Mouse (Mus musculus) myocyte (in vitro differentiated cells): ENCODE data around the gene Sephs2.

Source experiments
- CEBPB ChIP-seq: IDR thresholded peaks from 2 replicates; pipeline ENCODE4 v1.6.1; 2011; ENCODE audit warnings: mild to moderate bottlenecking, moderate library complexity; ENCODE audit not compliant: poor library complexity, insufficient read depth, severe bottlenecking
- E2F4 ChIP-seq: IDR thresholded peaks from one replicate; pipeline ENCODE4 v1.6.1; 2011; ENCODE audit warnings: mild to moderate bottlenecking, control low read depth, moderate library complexity; ENCODE audit not compliant: insufficient read depth
- MAX ChIP-seq: IDR thresholded peaks from one replicate; pipeline ENCODE4 v1.6.1; 2011; ENCODE audit warnings: low read depth, mild to moderate bottlenecking, control low read depth
- MYOD1 ChIP-seq, 3 experiments: IDR thresholded peaks; one replicate each; pipeline ENCODE4 v1.6.1; 2011; ENCODE audit warnings: control low read depth in 2 of 3, low read depth in 2 of 3, mild to moderate bottlenecking in 2 of 3, moderate library complexity in 1 of 3; ENCODE audit not compliant: insufficient read length in 2 of 3, control insufficient read depth in 1 of 3
- MYOG ChIP-seq, 3 experiments: IDR thresholded peaks; one replicate each; pipeline ENCODE4 v1.6.1; 2011; ENCODE audit warnings: control low read depth in 2 of 3, low read depth in 2 of 3, mild to moderate bottlenecking in 2 of 3; ENCODE audit not compliant: insufficient read length in 2 of 3, control insufficient read depth in 1 of 3, insufficient read depth in 1 of 3
- POLR2A ChIP-seq: IDR thresholded peaks from one replicate; pipeline ENCODE4 v1.6.1; 2011; ENCODE audit warnings: low read depth, mild to moderate bottlenecking, control low read depth, moderate library complexity; ENCODE audit not compliant: insufficient read length
- POLR2AphosphoS2 ChIP-seq: IDR thresholded peaks from one replicate; pipeline ENCODE4 v1.6.1; 2011; ENCODE audit warnings: low read depth, control low read depth; ENCODE audit not compliant: insufficient read length
- REST ChIP-seq: IDR thresholded peaks from one replicate; pipeline ENCODE4 v1.6.1; 2011; ENCODE audit warnings: mild to moderate bottlenecking, control low read depth, moderate library complexity; ENCODE audit not compliant: insufficient read depth, insufficient read length
- TCF12 ChIP-seq: IDR thresholded peaks from one replicate; pipeline ENCODE4 v1.6.1; 2011; ENCODE audit warnings: mild to moderate bottlenecking, control low read depth; ENCODE audit not compliant: poor library complexity, insufficient read depth, severe bottlenecking
- USF1 ChIP-seq: IDR thresholded peaks from one replicate; pipeline ENCODE4 v1.6.1; 2011; ENCODE audit warnings: low read depth, mild to moderate bottlenecking, control low read depth, moderate library complexity

GRCm38 (mm10) chr7:127231826-127232621 lies 41.8 kb downstream of the Sephs2 start:
- TF ChIP-seq MAX (no peak), POLR2A (no peak), TCF12 (no peak), POLR2AphosphoS2 (no peak), CEBPB (no peak), E2F4 (no peak), MYOD1 (IDR thresholded peaks at IDR 0.05; ENCODE audit: control insufficient read depth in 1 of 3, insufficient read length in 2 of 3, low read depth in 2 of 3) (no peak), USF1 (no peak), MYOG (IDR thresholded peaks at IDR 0.05; ENCODE audit: control insufficient read depth in 1 of 3, insufficient read depth in 1 of 3, insufficient read length in 2 of 3, low read depth in 2 of 3) (no peak), REST (no peak)
